Mouse (Mus musculus): ENCODE results near the gene Ppcdc.

GRCm38 (mm10) chr9:57432480-57432879 is 7.4 kb downstream of the Ppcdc start:
- no peak for TF ChIP-seq CTCF (IDR thresholded peaks at IDR 0.05; ENCODE audit: low read depth)
- TF ChIP-seq EP300 (IDR thresholded peaks at IDR 0.05; ENCODE audit: low read depth) = no peak
